Comparison of ENCODE assay signal across 8 mouse cellular contexts in genomic region chr4:87369626-87370234, GRCm38 (mm10).
DNase-seq lines count a peak whose midpoint lies in the region; ATAC-seq and TF ChIP-seq lines count a peak whose summit lies in the region.

No protein-coding gene starts in this region.

- no peak overlapping the region for H3K27ac ChIP-seq in heart, embryonic 14.5 days (replicated peaks in 1 of 2; ENCODE audit: control insufficient read depth in 1 of 2, insufficient read depth in 1 of 2, low read depth in 2 of 2, low read length in 2 of 2)
- H3K27ac ChIP-seq in hindbrain, postnatal 0 days, result no peak overlapping the region

- 9% methylated on average over 14 of the region's 14 CpGs for WGBS in heart, embryonic 14.5 days
- WGBS in hindbrain, postnatal 0 days, result 11% methylated on average over 14 of the region's 14 CpGs

- H3K4me3 ChIP-seq in heart, embryonic 14.5 days (ENCODE audit: control insufficient read depth in 1 of 2, insufficient read depth in 1 of 2, low read depth in 1 of 2, low read length in 2 of 2), result peak overlapping the region; percentile 8 to 19
- no peak overlapping the region for H3K4me3 ChIP-seq in hindbrain, postnatal 0 days (ENCODE audit: low read length)

- H3K4me2 ChIP-seq in heart, embryonic 14.5 days (ENCODE audit: low read length), result peak overlapping the region; percentile 91
- H3K4me2 ChIP-seq in hindbrain, postnatal 0 days (ENCODE audit: low read depth, low read length), result peak overlapping the region; percentile 77

- DNase-seq in heart, postnatal 25 days (ENCODE audit: low spot score), result no peak
- peak; percentile 49 for DNase-seq in embryo, embryonic 9.5 days (ENCODE audit: extremely low spot score)
- DNase-seq in hindbrain, postnatal 0 days (ENCODE audit: low spot score), result peak; percentile 35
- DNase-seq in mesoderm, embryonic 11.5 days (ENCODE audit: low read depth, low spot score), result peak; percentile 61
- DNase-seq in thymus, postnatal 14 days, result peak; percentile 34
- no peak for DNase-seq in lung, adult 18-20 months
- DNase-seq in urinary bladder, adult 2 months (ENCODE audit: low spot score), result no peak

- intact Hi-C loops in heart, postnatal 25 days (cut with DNase I), result loop anchor here (5.0 to 10.0 kb wide), 4 partner anchors 418 to 1173 kb away; no protein-coding TSS in a partner anchor

- no peak for TF ChIP-seq CTCF in hindbrain, postnatal 0 days (IDR thresholded peaks at IDR 0.05; ENCODE audit: low read depth)

- H3K36me3 ChIP-seq in heart, embryonic 14.5 days (ENCODE audit: control insufficient read depth, insufficient read depth, low read length), result no peaks in the 10 kb centered on the region
- no peaks in the 10 kb centered on the region for H3K36me3 ChIP-seq in hindbrain, postnatal 0 days (ENCODE audit: insufficient read depth, low read length)

- H3K9ac ChIP-seq in heart, embryonic 14.5 days (ENCODE audit: low read length), result peak overlapping the region; percentile 54
- H3K9ac ChIP-seq in hindbrain, postnatal 0 days (replicated peaks; ENCODE audit: low read length), result no peak overlapping the region

- H3K9me3 ChIP-seq in heart, embryonic 14.5 days (ENCODE audit: control insufficient read depth, low read length), result no peaks in the 10 kb centered on the region
- no peaks in the 10 kb centered on the region for H3K9me3 ChIP-seq in hindbrain, postnatal 0 days (ENCODE audit: low read length)

- peaks cover 10 to 23% of the 10 kb centered on the region in 2 experiments for H3K4me1 ChIP-seq in heart, embryonic 14.5 days (ENCODE audit: control insufficient read depth in 2 of 2, insufficient read depth in 2 of 2, low read length in 2 of 2)
- H3K4me1 ChIP-seq in hindbrain, postnatal 0 days (ENCODE audit: insufficient read depth, low read length), result peaks cover 15% of the 10 kb centered on the region

- H3K27me3 ChIP-seq in heart, embryonic 14.5 days (ENCODE audit: control insufficient read depth, insufficient read depth, low read length), result no peaks in the 10 kb centered on the region
- H3K27me3 ChIP-seq in hindbrain, postnatal 0 days (ENCODE audit: insufficient read depth, low read length), result no peaks in the 10 kb centered on the region

- ATAC-seq in heart, embryonic 14.5 days (ENCODE audit: insufficient number of reproducible peaks, insufficient read depth, low FRiP score, low read depth), result no peak
- ATAC-seq in hindbrain, postnatal 0 days, result peak; percentile 30; the same call in 1 of the 2 replicates

Comparison
In these comparisons a context has a peak if more than half of its experiments do, and no peak if none do; other contexts are left out.
1. DNase-seq: peak in embryo, embryonic 9.5 days (single experiment), hindbrain, postnatal 0 days (single experiment), mesoderm, embryonic 11.5 days (single experiment) and thymus, postnatal 14 days (single experiment); none in heart, postnatal 25 days (single experiment), lung, adult 18-20 months (0 of 2) and urinary bladder, adult 2 months (single experiment).